Mouse (Mus musculus): Measurements from ENCODE around the gene Fam57b.

- TF ChIP-seq POLR2AphosphoS2 (IDR thresholded peaks at IDR 0.05; ENCODE audit: low read depth, low read length) (no peak), POLR2A (IDR thresholded peaks at IDR 0.05; ENCODE audit: low read depth, low read length) (no peak)
Measured at GRCm38 (mm10) chr7:126777476-126777875, 20.0 kb upstream of the Fam57b start.
